In the genomic region with DNA sequence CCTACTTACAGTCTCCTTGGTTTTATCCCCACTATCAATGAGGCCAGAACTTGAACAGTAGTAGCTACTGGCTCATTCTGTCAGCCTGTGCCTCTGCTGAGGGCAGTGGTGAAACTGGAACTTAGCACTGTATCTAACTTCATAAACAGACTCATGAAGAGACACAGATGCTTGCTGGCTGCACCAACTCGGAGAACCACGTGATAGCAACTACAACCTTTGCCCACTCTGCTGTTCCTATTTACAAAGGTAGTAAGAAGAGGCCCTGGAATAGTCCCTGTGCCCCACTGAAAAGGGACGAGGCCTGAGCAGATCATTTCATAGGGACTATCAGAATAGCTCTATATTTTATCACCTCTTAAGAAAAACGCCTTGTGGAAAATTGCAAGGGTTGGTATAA, we compare ENCODE assay signal across 13 mouse cellular contexts.
DNase-seq lines count a peak whose midpoint lies in the region; ATAC-seq and TF ChIP-seq lines count a peak whose summit lies in the region.
"Had no signal": no experiment of that assay in that cellular context is flagged by ENCODE, and none has a peak within 500 bp of the region (broad histone marks: within the 10 kb centered on the region; RNA-seq: fewer than 3 reads in every experiment).

No protein-coding gene starts in this region.

- no peak for DNase-seq in layer of hippocampus, adult 2 months (ENCODE audit: low spot score in 2 of 2)
- DNase-seq in layer of hippocampus, adult 8-10 months (ENCODE audit: low spot score in 2 of 2): no peak
- DNase-seq in kidney, postnatal 36 days: peak; percentile 64 to 74
- no peak for DNase-seq in spleen, postnatal 14 days (ENCODE audit: low spot score in 2 of 2)
- no peak for DNase-seq in heart, postnatal 36 days
- DNase-seq: embryo, embryonic 11 days; right cerebral cortex, postnatal 4 days had no signal

- peak overlapping the region; percentile 21 for H3K4me2 ChIP-seq in intestine, postnatal 0 days (replicated peaks; ENCODE audit: low read depth)
- no peak overlapping the region for H3K4me2 ChIP-seq in stomach, embryonic 16.5 days (ENCODE audit: low read depth, low read length)
- H3K4me2 ChIP-seq in forebrain, embryonic 16.5 days (ENCODE audit: low read length): no peak overlapping the region
- H3K4me2 ChIP-seq: forebrain, embryonic 15.5 days; lung, embryonic 14.5 days; midbrain, embryonic 11.5 days had no signal

- intact Hi-C loops in heart, postnatal 36 days (cut with DNase I): no loop called here

- peak; percentile 91 for ATAC-seq in intestine, postnatal 0 days
- ATAC-seq in stomach, embryonic 16.5 days (ENCODE audit: insufficient read depth, low FRiP score): peak; percentile 39; the same call in 1 of the 2 replicates
- ATAC-seq in forebrain, embryonic 16.5 days: no peak
- ATAC-seq: forebrain, embryonic 15.5 days had no signal

- H3K36me3 ChIP-seq in intestine, postnatal 0 days (ENCODE audit: control insufficient read depth, insufficient read depth): no peaks in the 10 kb centered on the region
- no peaks in the 10 kb centered on the region for H3K36me3 ChIP-seq in stomach, embryonic 16.5 days (ENCODE audit: control insufficient read depth, insufficient read depth, low read length)
- no peaks in the 10 kb centered on the region for H3K36me3 ChIP-seq in forebrain, embryonic 16.5 days (ENCODE audit: control insufficient read depth, insufficient read depth)
- H3K36me3 ChIP-seq: forebrain, embryonic 15.5 days had no signal

- WGBS in intestine, postnatal 0 days: 29% methylated on average over 4 of the region's 4 CpGs
- 36% methylated on average over 4 of the region's 4 CpGs for WGBS in stomach, embryonic 16.5 days
- WGBS in forebrain, embryonic 16.5 days: 73% methylated on average over 4 of the region's 4 CpGs

- no peaks in the 10 kb centered on the region for H3K27me3 ChIP-seq in intestine, postnatal 0 days (replicated peaks; ENCODE audit: control insufficient read depth, insufficient read depth, low read length)
- no peaks in the 10 kb centered on the region for H3K27me3 ChIP-seq in stomach, embryonic 16.5 days (ENCODE audit: control insufficient read depth, insufficient read depth, low read length)
- no peaks in the 10 kb centered on the region for H3K27me3 ChIP-seq in forebrain, embryonic 16.5 days (replicated peaks; ENCODE audit: control insufficient read depth, insufficient read depth, low read length)
- H3K27me3 ChIP-seq: forebrain, embryonic 15.5 days had no signal

- no peak overlapping the region for H3K4me3 ChIP-seq in layer of hippocampus, adult 2 months
- no peak overlapping the region for H3K4me3 ChIP-seq in intestine, postnatal 0 days (ENCODE audit: low read depth, low read length)
- no peak overlapping the region for H3K4me3 ChIP-seq in stomach, embryonic 16.5 days (replicated peaks; ENCODE audit: low read length)
- no peak overlapping the region for H3K4me3 ChIP-seq in forebrain, embryonic 16.5 days (replicated peaks; ENCODE audit: low read length)
- H3K4me3 ChIP-seq: forebrain, embryonic 15.5 days had no signal

- H3K4me1 ChIP-seq in intestine, postnatal 0 days (replicated peaks; ENCODE audit: control insufficient read depth, insufficient read depth, low read length): no peaks in the 10 kb centered on the region
- H3K4me1 ChIP-seq in stomach, embryonic 16.5 days (ENCODE audit: control insufficient read depth, insufficient read depth, low read length): peaks cover 12% of the 10 kb centered on the region; the same call in 1 of the 2 replicates
- peaks cover 5% of the 10 kb centered on the region; the same call in 1 of the 2 replicates for H3K4me1 ChIP-seq in forebrain, embryonic 16.5 days (replicated peaks; ENCODE audit: control insufficient read depth, insufficient read depth, low read length)
- H3K4me1 ChIP-seq: forebrain, embryonic 15.5 days had no signal

- H3K9ac ChIP-seq in intestine, postnatal 0 days (ENCODE audit: low read depth, low read length): no peak overlapping the region
- H3K9ac ChIP-seq in stomach, embryonic 16.5 days (ENCODE audit: low read length): no peak overlapping the region
- H3K9ac ChIP-seq in forebrain, embryonic 16.5 days (replicated peaks; ENCODE audit: low read depth, low read length): no peak overlapping the region
- H3K9ac ChIP-seq: forebrain, embryonic 15.5 days; lung, embryonic 14.5 days had no signal

- H3K9me3 ChIP-seq in intestine, postnatal 0 days (ENCODE audit: control insufficient read depth): no peaks in the 10 kb centered on the region
- H3K9me3 ChIP-seq in stomach, embryonic 16.5 days (replicated peaks; ENCODE audit: control insufficient read depth, low read length): no peaks in the 10 kb centered on the region
- no peaks in the 10 kb centered on the region for H3K9me3 ChIP-seq in forebrain, embryonic 16.5 days (ENCODE audit: control insufficient read depth, low read length)
- H3K9me3 ChIP-seq: forebrain, embryonic 15.5 days had no signal

- TF ChIP-seq CTCF in layer of hippocampus, adult 2 months (conservative IDR thresholded peaks at IDR 0.05): no peak
- TF ChIP-seq CTCF in intestine, postnatal 0 days (IDR thresholded peaks at IDR 0.05; ENCODE audit: low read depth): no peak

- 0 out of 2 replicates have a peak overlapping the region, but pooled peaks have one; percentile 36 for H3K27ac ChIP-seq in layer of hippocampus, adult 2 months
- peak overlapping the region; percentile 70 for H3K27ac ChIP-seq in intestine, postnatal 0 days (ENCODE audit: low read depth, low read length)
- peak overlapping the region; percentile 60; the same call in 1 of the 2 replicates for H3K27ac ChIP-seq in stomach, embryonic 16.5 days (ENCODE audit: low read length)
- H3K27ac ChIP-seq in forebrain, embryonic 16.5 days (ENCODE audit: low read length): no peak overlapping the region
- H3K27ac ChIP-seq: forebrain, embryonic 15.5 days had no signal

Comparison
In these comparisons a context has a peak if more than half of its experiments do, and no peak if none do; other contexts are left out.
1. DNase-seq: peak in kidney, postnatal 36 days (2 of 2); none in layer of hippocampus, adult 2 months (0 of 2), layer of hippocampus, adult 8-10 months (0 of 2), spleen, postnatal 14 days (0 of 2) and heart, postnatal 36 days (0 of 2).